27 mouse cellular contexts compared by ENCODE assay signal in the genomic region with DNA sequence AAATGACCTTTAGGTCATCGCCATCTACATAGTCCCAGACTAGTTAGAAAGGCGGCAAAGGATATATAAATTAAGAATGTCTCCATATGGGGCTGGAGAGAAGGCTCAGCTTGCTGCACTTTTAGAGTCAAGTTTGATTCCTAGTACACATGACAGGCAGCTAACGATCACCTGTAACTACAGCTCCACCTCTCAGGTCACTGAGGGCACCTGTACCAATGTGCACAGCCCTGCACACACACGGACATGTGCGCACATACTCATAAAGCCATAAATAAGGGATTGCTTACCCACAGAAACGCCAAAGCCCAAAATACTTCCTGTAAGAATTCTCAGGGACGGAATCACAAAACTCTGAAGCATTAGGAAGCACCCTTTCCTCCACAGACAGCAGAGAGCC.
"Had no signal": no experiment of that assay in that cellular context is flagged by ENCODE, and none has a peak within 500 bp of the region (broad histone marks: within the 10 kb centered on the region; RNA-seq: fewer than 3 reads in every experiment).

No protein-coding gene starts in this region.

- H3K27me3 ChIP-seq: embryonic facial prominence, embryonic 12.5 days; embryonic facial prominence, embryonic 13.5 days; embryonic facial prominence, embryonic 15.5 days; forebrain, embryonic 12.5 days; forebrain, embryonic 13.5 days; forebrain, embryonic 15.5 days had no signal

- H3K4me2 ChIP-seq: embryonic facial prominence, embryonic 12.5 days; embryonic facial prominence, embryonic 13.5 days; embryonic facial prominence, embryonic 15.5 days; forebrain, embryonic 12.5 days; forebrain, embryonic 13.5 days; forebrain, embryonic 15.5 days had no signal

- H3K4me1 ChIP-seq: embryonic facial prominence, embryonic 10.5 days; embryonic facial prominence, embryonic 12.5 days; embryonic facial prominence, embryonic 13.5 days; embryonic facial prominence, embryonic 15.5 days; forebrain, embryonic 10.5 days; forebrain, embryonic 12.5 days; forebrain, embryonic 13.5 days; forebrain, embryonic 15.5 days had no signal

- ATAC-seq: forebrain, embryonic 13.5 days; forebrain, embryonic 14.5 days; forebrain, embryonic 15.5 days; forebrain, embryonic 16.5 days; forebrain, postnatal 0 days had no signal

- DNase-seq: cerebellum, adult 2 months; cerebellum, adult 8-10 months; cerebellum, adult 9-10 months; cerebellum, adult 9-11 months; cerebellum, postnatal 10 days; cerebellum, postnatal 14 days; cerebellum, postnatal 25 days; cerebellum, postnatal 36 days; embryo, embryonic 11 days; forebrain, postnatal 0 days; gastrocnemius, adult 2 months; gastrocnemius, postnatal 10 days; gastrocnemius, postnatal 25 days; gastrocnemius, postnatal 36 days; heart, adult 18-20 months; heart, adult 2 months had no signal

- H3K4me3 ChIP-seq: embryonic facial prominence, embryonic 10.5 days; embryonic facial prominence, embryonic 12.5 days; embryonic facial prominence, embryonic 13.5 days; embryonic facial prominence, embryonic 15.5 days; erythroblast, embryonic 14.5 days; forebrain, embryonic 10.5 days; forebrain, embryonic 12.5 days; forebrain, embryonic 13.5 days; forebrain, embryonic 15.5 days; gastrocnemius, adult 2 months; heart, adult 2 months had no signal

- H3K27ac ChIP-seq: embryonic facial prominence, embryonic 10.5 days; embryonic facial prominence, embryonic 12.5 days; embryonic facial prominence, embryonic 13.5 days; embryonic facial prominence, embryonic 15.5 days; forebrain, embryonic 10.5 days; forebrain, embryonic 12.5 days; forebrain, embryonic 13.5 days; forebrain, embryonic 15.5 days; gastrocnemius, adult 2 months; heart, adult 2 months had no signal

- H3K9me3 ChIP-seq: embryonic facial prominence, embryonic 10.5 days; embryonic facial prominence, embryonic 12.5 days; embryonic facial prominence, embryonic 13.5 days; embryonic facial prominence, embryonic 15.5 days; forebrain, embryonic 10.5 days; forebrain, embryonic 12.5 days; forebrain, embryonic 13.5 days; forebrain, embryonic 15.5 days had no signal

- H3K9ac ChIP-seq: embryonic facial prominence, embryonic 12.5 days; embryonic facial prominence, embryonic 13.5 days; embryonic facial prominence, embryonic 15.5 days; forebrain, embryonic 12.5 days; forebrain, embryonic 13.5 days; forebrain, embryonic 15.5 days; forebrain, postnatal 0 days had no signal
